Mouse (Mus musculus) cortical plate, adult 2 months (tissue): ENCODE measurements around the gene Fbxl17. TPM values are rescaled to one million over a fixed set of nuclear protein-coding genes. Genes with fewer than 3 reads are reported as not detected.

ENCODE experiments used
- H3K27ac ChIP-seq: fragments of 200-500 bp; 2 replicates; pipeline ENCODE4 v1.5.1; 2012; ENCODE audit warnings: low read length, control low read depth, inconsistent platforms; ENCODE audit not compliant: insufficient read depth
- H3K4me1 ChIP-seq: fragments of 200-500 bp; 2 replicates; pipeline ENCODE4 v1.6.1; 2011; ENCODE audit warnings: low read length; ENCODE audit not compliant: control insufficient read depth, insufficient read depth
- H3K4me3 ChIP-seq: fragments of 200-500 bp; 2 replicates; pipeline ENCODE4 v1.5.1; 2011; ENCODE audit warnings: mild to moderate bottlenecking, low read length, control low read depth; ENCODE audit not compliant: insufficient read depth
- CTCF ChIP-seq: fragments of 200-500 bp; IDR thresholded peaks from 2 replicates; pipeline ENCODE4 v1.5.1; 2011; ENCODE audit warnings: mild to moderate bottlenecking, control low read depth, low read length; ENCODE audit not compliant: insufficient read depth; ENCODE audit errors: extremely low read depth
- POLR2A ChIP-seq: fragments of 200-500 bp; IDR thresholded peaks from 2 replicates; pipeline ENCODE4 v1.6.1; 2011; ENCODE audit warnings: mild to moderate bottlenecking, low read length, control low read depth; ENCODE audit not compliant: insufficient read depth; ENCODE audit errors: extremely low read depth
- polyA plus RNA-seq: library from polyadenylated mRNA; depleted of rRNA; stranded (reverse); fragments of >200 nt; gene quantifications from 2 replicates; pipeline ENCODE4 v1.2.3, GENCODE M21; 2012

The Fbxl17 gene
- polyA plus RNA-seq, 1 experiment, result 28.9 TPM

GRCm38 (mm10) chr17:63370977-63371376, 128.8 kb downstream of the Fbxl17 start:
- Histone ChIP-seq H3K4me3 (no peak overlapping the region), H3K27ac (no peak overlapping the region), H3K4me1 (no peaks in the 10 kb centered on the region)
- TF ChIP-seq POLR2A (no peak), CTCF (no peak)

GRCm38 (mm10) chr17:63369631-63370310, 130.0 kb downstream of the Fbxl17 start:
- TF ChIP-seq POLR2A, result no peak
- TF ChIP-seq CTCF, result no peak
- Histone ChIP-seq H3K4me1 (no peaks in the 10 kb centered on the region), H3K27ac (no peak overlapping the region), H3K4me3 (no peak overlapping the region)

GRCm38 (mm10) chr17:63367476-63367875, 132.3 kb downstream of the Fbxl17 start:
- Histone ChIP-seq H3K4me1 (no peaks in the 10 kb centered on the region), H3K27ac (no peak overlapping the region), H3K4me3 (no peak overlapping the region)
- no peak for TF ChIP-seq POLR2A
- no peak for TF ChIP-seq CTCF

- no peaks in the 10 kb centered on the region for H3K4me1 ChIP-seq
- no peak overlapping the region for H3K27ac ChIP-seq
- TF ChIP-seq CTCF (no peak), POLR2A (no peak)
- no peak overlapping the region for H3K4me3 ChIP-seq
These were observed 133.8 kb downstream of the Fbxl17 start for GRCm38 (mm10) chr17:63366045-63366444.

GRCm38 (mm10) chr17:63364605-63365004, 135.2 kb downstream of the Fbxl17 start:
- H3K4me3 ChIP-seq, result no peak overlapping the region
- no peaks in the 10 kb centered on the region for H3K4me1 ChIP-seq
- TF ChIP-seq POLR2A (no peak), CTCF (no peak)
- no peak overlapping the region for H3K27ac ChIP-seq

- Histone ChIP-seq H3K27ac (no peak overlapping the region), H3K4me1 (no peaks in the 10 kb centered on the region), H3K4me3 (no peak overlapping the region)
- TF ChIP-seq CTCF, result no peak
These were observed 137.6 kb downstream of the Fbxl17 start for GRCm38 (mm10) chr17:63362196-63362595.

GRCm38 (mm10) chr17:63361679-63362078, 138.1 kb downstream of the Fbxl17 start:
- Histone ChIP-seq H3K4me1 (no peaks in the 10 kb centered on the region), H3K27ac (no peak overlapping the region), H3K4me3 (no peak overlapping the region)
- no peak for TF ChIP-seq POLR2A
- no peak for TF ChIP-seq CTCF

- H3K4me1 ChIP-seq, result no peaks in the 10 kb centered on the region
- no peak overlapping the region for H3K4me3 ChIP-seq
- no peak overlapping the region for H3K27ac ChIP-seq
- no peak for TF ChIP-seq POLR2A
- no peak for TF ChIP-seq CTCF
These were observed 141.0 kb downstream of the Fbxl17 start for GRCm38 (mm10) chr17:63358837-63359236.

- Histone ChIP-seq H3K4me3 (no peak overlapping the region), H3K27ac (no peak overlapping the region), H3K4me1 (no peaks in the 10 kb centered on the region; the same call in 1 of the 2 replicates)
- TF ChIP-seq CTCF, result no peak
- no peak for TF ChIP-seq POLR2A
These were observed 143.6 kb downstream of the Fbxl17 start for GRCm38 (mm10) chr17:63356202-63356601.

GRCm38 (mm10) chr17:63352634-63353195, 147.1 kb downstream of the Fbxl17 start:
- H3K27ac ChIP-seq, result no peak overlapping the region
- TF ChIP-seq POLR2A (no peak), CTCF (no peak)
- no peak overlapping the region for H3K4me3 ChIP-seq
- H3K4me1 ChIP-seq, result no peaks in the 10 kb centered on the region; the same call in 1 of the 2 replicates

- TF ChIP-seq POLR2A (no peak), CTCF (no peak)
- H3K4me3 ChIP-seq, result no peak overlapping the region
- H3K4me1 ChIP-seq, result no peaks in the 10 kb centered on the region; the same call in 1 of the 2 replicates
- H3K27ac ChIP-seq, result no peak overlapping the region
These were observed 148.1 kb downstream of the Fbxl17 start for GRCm38 (mm10) chr17:63351682-63352081.
